Mouse (Mus musculus): Measurements from ENCODE around the gene Slit3.

DNA sequence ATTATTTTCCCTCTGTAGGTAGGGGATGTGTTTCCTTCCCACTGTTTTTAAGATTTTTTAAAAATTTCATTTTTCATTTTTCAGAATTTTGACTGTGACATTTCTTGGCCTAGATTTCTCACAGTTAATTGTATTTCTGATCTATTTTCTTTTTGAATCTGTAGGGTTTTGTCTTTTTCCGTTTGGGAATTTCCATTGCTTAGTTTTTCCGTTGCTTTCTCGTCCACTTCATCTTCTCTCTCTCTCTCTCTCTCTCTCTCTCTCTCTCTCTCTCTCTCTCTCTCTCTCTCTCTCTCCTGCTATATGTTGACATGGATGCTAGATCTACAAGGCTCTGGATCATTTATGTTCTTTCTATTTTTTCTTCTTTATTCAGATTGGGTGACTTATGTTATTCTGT is 143.7 kb downstream of the Slit3 start:
- TF ChIP-seq CTCF (IDR thresholded peaks at IDR 0.05; ENCODE audit: extremely low read depth, insufficient read length, insufficient replicate concordance, low read depth, low read length) = no peak
- no peak for TF ChIP-seq POLR2A (IDR thresholded peaks at IDR 0.05; ENCODE audit: low read depth, low read length)
